Mouse (Mus musculus): Measurements from ENCODE around the gene 4933424G06Rik. TPM values are rescaled to one million over a fixed set of nuclear protein-coding genes. Genes with fewer than 3 reads are reported as not detected.

The 4933424G06Rik gene
- polyA plus RNA-seq (2012; rRNA removed), result 0.09 and 0.26 TPM in 2 replicates

DNA sequence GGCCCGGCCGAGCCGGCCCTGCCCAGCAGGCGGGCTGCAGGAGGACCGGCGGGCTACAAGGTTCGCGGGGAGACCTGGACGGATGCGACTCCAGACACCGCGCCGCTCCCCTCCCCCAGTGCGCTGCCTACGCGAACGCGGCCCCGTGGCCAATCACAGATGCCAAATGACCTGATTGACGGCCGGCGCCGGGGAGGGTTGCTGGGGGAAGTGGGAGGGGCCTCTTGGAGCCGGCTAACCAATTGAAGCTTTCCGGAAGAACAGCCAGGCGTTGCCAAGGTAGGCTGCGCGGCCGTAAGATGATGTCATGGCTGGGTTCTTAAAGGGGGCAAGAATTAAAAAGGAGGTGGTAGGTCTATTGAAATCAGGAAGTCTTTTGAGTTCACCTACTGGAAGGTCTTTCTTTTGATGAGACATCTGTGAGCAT is at the start of gene 4933424G06Rik:
Gene 4933424G06Rik, plus strand, starts transcription at position 296 of the 427 bp plus-strand sequence.

GRCm38 (mm10) chr1:36682620-36683355 is 27.2 kb upstream of the 4933424G06Rik start, which contains the start of gene Fam178b:
Gene Fam178b, minus strand, starts transcription at chr1:36683183.

GRCm38 (mm10) chr1:36691271-36692155 is 18.4 kb upstream of the 4933424G06Rik start, which contains the start of gene Cox5b:
Gene Cox5b, plus strand, starts transcription at chr1:36691449.

GRCm38 (mm10) chr1:36714311-36714710 is 4.4 kb downstream of the 4933424G06Rik start, which contains the start of gene Actr1b:
Gene Actr1b, minus strand, starts transcription at chr1:36714422.

GRCm38 (mm10) chr1:36761568-36761967 is 51.6 kb downstream of the 4933424G06Rik start, which contains the start of gene Zap70:
Gene Zap70, plus strand, starts transcription at chr1:36761798.

Other genes with a start within 250 kb of the 4933424G06Rik start
- 3.6 and 4.3 TPM in 2 replicates for gene Cnnm4, start 238.5 kb upstream of the 4933424G06Rik start, polyA plus RNA-seq (2012; rRNA removed)
- 31.5 and 33.1 TPM in 2 replicates for gene Cnnm3, start 198.3 kb upstream of the 4933424G06Rik start, polyA plus RNA-seq (2012; rRNA removed)
- gene Ankrd23, start 173.3 kb upstream of the 4933424G06Rik start, polyA plus RNA-seq (2012; rRNA removed), result 18.3 and 20.0 TPM in 2 replicates
- gene Gm42417, start 170.7 kb upstream of the 4933424G06Rik start, polyA plus RNA-seq (2012; rRNA removed), result 0.06 and 0.12 TPM in 2 replicates
- gene Ankrd39, start 162.7 kb upstream of the 4933424G06Rik start, polyA plus RNA-seq (2012; rRNA removed), result 18.2 and 20.9 TPM in 2 replicates
- gene Sema4c, start 151.8 kb upstream of the 4933424G06Rik start, polyA plus RNA-seq (2012; rRNA removed), result 60.2 and 63.2 TPM in 2 replicates
- gene Fam178b, start 27.0 kb upstream of the 4933424G06Rik start, polyA plus RNA-seq (2012; rRNA removed), result 0.30 and 0.33 TPM in 2 replicates
- 407 and 420 TPM in 2 replicates for gene Cox5b, start 18.7 kb upstream of the 4933424G06Rik start, polyA plus RNA-seq (2012; rRNA removed)
- 205 and 209 TPM in 2 replicates for gene Actr1b, start 4.3 kb downstream of the 4933424G06Rik start, polyA plus RNA-seq (2012; rRNA removed)
- gene Zap70, start 51.6 kb downstream of the 4933424G06Rik start, polyA plus RNA-seq (2012; rRNA removed), result 0.91 and 0.95 TPM in 2 replicates
- gene Tmem131, start 233.5 kb downstream of the 4933424G06Rik start, polyA plus RNA-seq (2012; rRNA removed), result 43.7 and 44.5 TPM in 2 replicates

All from central nervous system, embryonic 14 days (tissue).